Mouse (Mus musculus) CH12.LX (cell line): ENCODE measurements around the gene Cox19.

Source experiments
- CTCF ChIP-seq, 2 experiments: IDR thresholded peaks in 1 of 2; conservative IDR thresholded peaks in 1 of 2; 2 replicates each; pipeline ENCODE4 v1.5.1; 2011 to 2012; ENCODE audit warnings: low read depth in 2 of 2, low read length in 2 of 2, improper control_type of control experiment in 1 of 2, inconsistent platforms in 1 of 2, mild to moderate bottlenecking in 1 of 2, moderate library complexity in 1 of 2
- GABPA ChIP-seq: IDR thresholded peaks from 2 replicates; pipeline ENCODE4 v1.6.1; 2012; ENCODE audit warnings: low read depth, low read length, improper control_type of control experiment, inconsistent platforms; ENCODE audit not compliant: insufficient replicate concordance
- POLR2A ChIP-seq: IDR thresholded peaks from 2 replicates; pipeline ENCODE4 v1.6.1; 2011; ENCODE audit warnings: low read depth, mild to moderate bottlenecking, improper control_type of control experiment, low read length
- USF1 ChIP-seq: IDR thresholded peaks from 2 replicates; pipeline ENCODE4 v1.6.1; 2014; ENCODE audit warnings: low read depth, mild to moderate bottlenecking, inconsistent platforms, low read length, improper control_type of control experiment

- TF ChIP-seq CTCF (conservative IDR thresholded peaks at IDR 0.05 in 1 of 2, IDR thresholded peaks at IDR 0.05 in 1 of 2; ENCODE audit: low read depth in 2 of 2, low read length in 2 of 2) (peak; percentile 96 to 98), USF1 (no peak), GABPA (no peak), POLR2A (no peak)
Observed at GRCm38 (mm10) chr5:139331742-139332141, 19.5 kb downstream of the Cox19 start.
